Mouse (Mus musculus) heart, embryonic 14.5 days (tissue): ENCODE data around the gene Cct7. TPM values are rescaled to one million over a fixed set of nuclear protein-coding genes. Genes with fewer than 3 reads are reported as not detected.

Experiments
- ATAC-seq: fragments of 200-750 bp; cut with Nextera tagmentation; 2 replicates; pipeline ENCODE4 v1.8.0; 2017; ENCODE audit warnings: low read depth, moderate TSS enrichment; ENCODE audit not compliant: insufficient number of reproducible peaks, insufficient read depth, low FRiP score
- H3K27ac ChIP-seq, 2 experiments: fragments of 200-500 bp in 1 of 2; fragments of 300-500 bp in 1 of 2; sonication (generic) in 1 of 2; replicated peaks in 1 of 2; 2 replicates each; pipeline ENCODE4 v1.5.1; 2012 to 2014; ENCODE audit warnings: low read depth in 2 of 2, low read length in 2 of 2, control low read depth in 1 of 2, mild to moderate bottlenecking in 1 of 2, mixed read lengths in 1 of 2; ENCODE audit not compliant: control insufficient read depth in 1 of 2, insufficient read depth in 1 of 2
- H3K27me3 ChIP-seq: fragments of 300-500 bp; sonication (generic); 2 replicates; pipeline ENCODE4 v1.6.1; 2014; ENCODE audit warnings: mild to moderate bottlenecking, low read length, control low read depth; ENCODE audit not compliant: control insufficient read depth, insufficient read depth
- H3K36me3 ChIP-seq: fragments of 300-500 bp; sonication (generic); 2 replicates; pipeline ENCODE4 v1.6.1; 2014; ENCODE audit warnings: mild to moderate bottlenecking, control low read depth, low read length, mixed read lengths; ENCODE audit not compliant: control insufficient read depth, insufficient read depth
- H3K4me1 ChIP-seq, 2 experiments: fragments of 200-500 bp in 1 of 2; fragments of 300-500 bp in 1 of 2; sonication (generic) in 1 of 2; 2 replicates each; pipeline ENCODE4 v1.6.1; 2012 to 2014; ENCODE audit warnings: low read length in 2 of 2, control low read depth in 1 of 2, mixed read lengths in 1 of 2; ENCODE audit not compliant: control insufficient read depth in 2 of 2, insufficient read depth in 2 of 2
- H3K4me2 ChIP-seq: fragments of 300-500 bp; sonication (generic); 2 replicates; pipeline ENCODE4 v1.6.1; 2014; ENCODE audit warnings: mild to moderate bottlenecking, low read length
- H3K4me3 ChIP-seq, 2 experiments: fragments of 200-500 bp in 1 of 2; fragments of 300-500 bp in 1 of 2; sonication (generic) in 1 of 2; 2 replicates each; pipeline ENCODE4 v1.5.1; 2012 to 2014; ENCODE audit warnings: low read length in 2 of 2, mild to moderate bottlenecking in 2 of 2, control low read depth in 1 of 2, low read depth in 1 of 2, moderate library complexity in 1 of 2; ENCODE audit not compliant: control insufficient read depth in 1 of 2, insufficient read depth in 1 of 2
- H3K9ac ChIP-seq: fragments of 300-500 bp; sonication (generic); 2 replicates; pipeline ENCODE4 v1.6.1; 2014; ENCODE audit warnings: mild to moderate bottlenecking, low read length
- H3K9me3 ChIP-seq: fragments of 300-500 bp; sonication (generic); 2 replicates; pipeline ENCODE4 v1.6.1; 2016; ENCODE audit warnings: low read length, control low read depth; ENCODE audit not compliant: control insufficient read depth
- WGBS: fragments of 180-500 bp; shearing (Covaris S2); extraction: QIAGEN DNeasy Blood & Tissue Kit; methylation state at CpG from one replicate; pipeline ENCODE4 v1.1.7; 2014; 5-methylcytosine and 5-hydroxymethylcytosine counted together
- polyA plus RNA-seq: library from polyadenylated mRNA; unstranded; fragments of >200 nt; fragmentation: Nextera tagmentation; extraction: Ambion mirVana; gene quantifications from 2 replicates; pipeline ENCODE4 v1.2.1, GENCODE M21; 2014

The Cct7 gene
- polyA plus RNA-seq, 1 experiment from 2014 or later, result 372 TPM

DNA sequence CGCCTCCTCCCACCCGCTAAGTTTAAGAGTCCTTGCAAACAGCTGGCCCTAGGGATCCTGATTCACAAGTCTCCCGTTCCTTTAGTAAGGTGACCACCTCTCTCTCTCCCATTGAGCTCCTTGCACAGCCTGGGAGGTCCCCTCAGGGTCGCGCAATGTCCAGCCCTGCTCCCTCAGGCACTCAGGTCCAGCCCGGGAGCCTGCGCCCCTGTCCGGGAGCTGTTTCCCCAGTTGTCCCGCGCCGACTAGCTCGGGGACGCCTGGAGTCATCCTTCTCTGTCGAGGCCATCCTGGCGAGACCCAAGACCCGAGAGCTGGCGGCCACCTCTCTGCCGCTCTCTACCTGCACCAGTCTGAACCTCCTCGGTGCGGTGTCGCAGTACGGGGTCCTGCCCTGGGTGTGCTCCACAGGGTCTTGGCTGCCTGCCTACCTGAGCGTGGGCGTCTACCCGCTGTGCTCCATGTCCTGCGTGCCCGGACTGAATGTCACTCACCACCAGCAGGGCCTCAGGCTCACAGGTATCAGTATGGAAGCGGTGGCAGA is 27.4 kb upstream of the Cct7 start, which contains the start of gene Noto:
Gene Noto (plus strand): TSS at position 51 of the 544 bp plus-strand sequence.
- ATAC-seq, result no peak
- H3K9ac ChIP-seq, result peak within 1 kb of the TSS; percentile 17; the same call in 1 of the 2 replicates
- no peaks in the 10 kb centered on the region for H3K4me1 ChIP-seq
- peak within 1 kb of the TSS; percentile 47 for H3K4me2 ChIP-seq
- H3K27ac ChIP-seq, result no peak within 1 kb of the TSS
- WGBS, result 11% methylated on average over 28 of the region's 28 CpGs
- H3K4me3 ChIP-seq, result no peak within 1 kb of the TSS; a peak in 1 of 4 replicates
- H3K9me3 ChIP-seq, result no peaks in the 10 kb centered on the region
- H3K36me3 ChIP-seq, result no peaks in the 10 kb centered on the region
- H3K27me3 ChIP-seq, result peaks cover 31% of the 10 kb centered on the region

DNA sequence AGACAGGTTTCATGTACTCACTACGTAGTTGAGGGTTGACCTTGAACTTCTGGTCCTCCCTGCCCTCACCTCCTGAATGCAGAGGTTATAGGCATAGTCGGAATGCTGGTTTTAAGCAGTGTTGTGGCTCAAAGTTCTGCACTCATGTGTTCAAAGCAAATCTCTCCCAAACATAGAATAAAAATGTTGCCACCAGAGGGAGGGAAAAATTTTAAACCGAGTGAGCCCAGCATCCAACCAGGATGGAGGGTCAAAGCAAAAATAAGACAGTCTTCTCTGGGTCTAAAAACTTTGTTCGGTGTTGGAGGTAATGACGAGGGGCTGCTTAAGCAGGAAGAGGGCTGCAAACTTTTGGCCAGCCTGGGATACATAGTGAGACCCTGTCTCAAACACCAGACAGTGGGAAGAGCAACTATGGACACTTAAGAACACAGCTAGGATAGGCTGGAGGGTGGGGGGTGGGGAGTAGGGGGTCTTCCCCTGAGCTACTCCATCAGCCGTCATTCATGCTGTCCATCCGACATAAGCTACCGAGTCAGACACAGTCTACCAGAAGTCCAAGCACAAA is 20.0 kb upstream of the Cct7 start:
- Histone ChIP-seq H3K27me3 (peaks cover 8% of the 10 kb centered on the region; the same call in 1 of the 2 replicates), H3K27ac (no peak overlapping the region), H3K4me2 (peak overlapping the region; percentile 91), H3K4me3 (peak overlapping the region; percentile 70 to 94), H3K9ac (peak overlapping the region; percentile 86), H3K9me3 (no peaks in the 10 kb centered on the region), H3K4me1 (peaks cover 5 to 7% of the 10 kb centered on the region in 2 experiments; a peak in 2 of 4 replicates), H3K36me3 (no peaks in the 10 kb centered on the region)
- no peak for ATAC-seq
- 55% methylated on average over 8 of the region's 8 CpGs for WGBS

DNA sequence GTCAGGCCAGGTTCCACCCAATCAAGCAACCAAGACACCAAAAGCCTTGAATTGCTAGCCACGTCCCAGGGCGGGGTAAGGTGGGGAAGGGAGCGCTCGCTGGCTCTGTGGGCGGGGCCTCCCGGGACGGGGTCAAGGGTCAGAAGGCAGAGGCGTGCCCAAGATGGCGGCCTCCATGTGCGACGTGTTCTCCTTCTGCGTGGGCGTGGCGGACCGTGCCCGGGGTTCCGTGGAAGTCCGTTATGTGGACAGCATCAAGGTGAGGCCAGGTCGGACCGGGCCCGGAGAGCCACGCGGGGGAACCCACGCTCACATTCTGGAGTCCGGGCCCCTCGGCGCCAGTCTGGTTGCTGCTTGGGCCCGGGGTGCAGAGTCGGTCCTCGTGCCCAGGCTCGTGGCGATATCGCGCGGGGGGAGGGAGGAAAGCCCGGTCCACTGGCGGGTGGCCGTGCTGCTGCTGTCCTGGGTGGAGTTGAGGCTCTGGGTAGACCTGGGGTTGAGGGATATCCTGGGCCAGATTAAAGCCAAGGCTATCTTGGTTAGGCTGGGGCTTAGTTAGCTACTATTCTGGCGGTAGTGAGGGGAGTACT is 19.4 kb upstream of the Cct7 start, which contains the start of gene Smyd5:
Gene Smyd5 (plus strand): TSS at position 148 of the 590 bp plus-strand sequence.
- ATAC-seq, result peak; percentile 78
- H3K4me1 ChIP-seq, result peaks cover 5 to 7% of the 10 kb centered on the region in 2 experiments; a peak in 2 of 4 replicates
- peaks cover 4% of the 10 kb centered on the region; the same call in 1 of the 2 replicates for H3K27me3 ChIP-seq
- no peaks in the 10 kb centered on the region for H3K36me3 ChIP-seq
- under 1% methylated on average over 39 of the region's 39 CpGs for WGBS
- no peaks in the 10 kb centered on the region for H3K9me3 ChIP-seq
- peak within 1 kb of the TSS; percentile 70 to 94 for H3K4me3 ChIP-seq
- peak within 1 kb of the TSS; percentile 86 for H3K9ac ChIP-seq
- H3K27ac ChIP-seq, result no peak within 1 kb of the TSS
- H3K4me2 ChIP-seq, result peak within 1 kb of the TSS; percentile 91

DNA sequence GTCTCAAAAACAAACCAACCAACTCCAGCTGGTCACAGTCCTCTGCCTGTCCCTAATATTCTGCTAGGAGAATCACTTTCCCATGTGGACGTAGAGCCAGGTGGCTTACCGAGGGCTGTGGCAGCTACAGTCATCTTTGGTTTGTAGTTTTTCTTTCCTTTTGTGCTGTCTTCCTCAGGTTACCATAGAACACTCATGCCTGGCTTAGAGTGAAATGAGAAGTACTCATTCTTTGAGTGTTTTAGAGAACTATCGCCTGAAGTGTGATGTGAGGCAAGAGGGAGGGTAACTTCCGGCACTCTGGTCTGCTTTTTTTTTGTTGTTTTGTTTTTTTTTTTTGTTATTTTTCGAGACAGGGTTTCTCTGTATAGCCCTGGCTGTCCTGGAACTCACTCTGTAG is 17.4 kb upstream of the Cct7 start:
- H3K27ac ChIP-seq, result no peak overlapping the region
- H3K4me2 ChIP-seq, result no peak overlapping the region
- no peak overlapping the region for H3K9ac ChIP-seq
- no peak for ATAC-seq
- H3K4me1 ChIP-seq, result peaks cover 5 to 7% of the 10 kb centered on the region in 2 experiments; a peak in 2 of 4 replicates
- peaks cover 8% of the 10 kb centered on the region for H3K36me3 ChIP-seq
- 88% methylated on average over 5 of the region's 5 CpGs for WGBS
- no peaks in the 10 kb centered on the region for H3K27me3 ChIP-seq
- no peak overlapping the region for H3K4me3 ChIP-seq
- no peaks in the 10 kb centered on the region for H3K9me3 ChIP-seq

DNA sequence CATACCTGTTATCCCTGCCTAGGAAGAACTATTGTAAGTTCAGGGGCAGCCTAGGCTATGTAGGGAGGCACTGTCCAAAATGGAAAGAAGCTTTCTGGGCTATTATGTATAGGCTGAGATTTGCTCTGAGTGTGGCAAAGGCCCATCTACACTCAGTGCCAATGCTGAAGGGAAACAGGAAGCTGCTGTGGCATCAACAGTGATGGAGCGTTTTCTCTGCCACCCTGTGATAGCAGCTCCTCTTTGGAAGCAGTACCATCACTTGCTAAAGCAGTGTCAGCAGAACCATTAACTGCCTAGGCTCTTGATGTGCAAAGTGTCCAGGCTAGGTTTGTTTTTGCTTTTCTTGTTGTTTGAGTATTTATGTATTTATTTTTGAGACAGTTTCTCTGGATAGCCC is 15.1 kb upstream of the Cct7 start:
- Histone ChIP-seq H3K9me3 (no peaks in the 10 kb centered on the region), H3K9ac (no peak overlapping the region), H3K27me3 (no peaks in the 10 kb centered on the region), H3K4me3 (no peak overlapping the region), H3K36me3 (peaks cover 31% of the 10 kb centered on the region), H3K4me1 (peaks cover 5 to 7% of the 10 kb centered on the region in 2 experiments; a peak in 2 of 4 replicates), H3K27ac (no peak overlapping the region), H3K4me2 (no peak overlapping the region)
- 79% methylated on average over 1 of the region's 1 CpGs for WGBS
- ATAC-seq, result no peak

DNA sequence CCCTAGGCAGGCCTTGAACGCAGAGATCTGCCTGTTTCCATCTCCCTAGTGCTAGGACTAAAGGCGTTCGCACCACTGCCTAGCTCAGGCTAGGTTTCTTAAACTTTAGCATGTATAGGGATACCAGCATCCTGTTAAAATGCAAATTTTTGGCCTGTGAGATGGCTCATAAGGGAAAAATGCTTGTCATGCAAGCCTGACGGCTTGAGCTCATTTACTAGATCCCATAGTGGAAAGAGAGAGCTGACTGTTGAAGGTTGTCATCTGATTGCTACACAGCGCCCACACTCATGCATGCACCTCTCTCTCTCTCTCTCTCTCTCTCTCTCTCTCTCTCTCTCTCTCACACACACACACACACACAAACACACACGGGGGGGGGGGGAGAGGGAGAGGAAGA is 14.7 kb upstream of the Cct7 start:
- Histone ChIP-seq H3K4me1 (peaks cover 3 to 7% of the 10 kb centered on the region in 2 experiments; a peak in 2 of 4 replicates), H3K4me3 (no peak overlapping the region), H3K27me3 (no peaks in the 10 kb centered on the region), H3K27ac (no peak overlapping the region), H3K36me3 (peaks cover 36% of the 10 kb centered on the region), H3K9ac (no peak overlapping the region), H3K4me2 (no peak overlapping the region), H3K9me3 (no peaks in the 10 kb centered on the region)
- no peak for ATAC-seq
- 71% methylated on average over 5 of the region's 6 CpGs for WGBS

DNA sequence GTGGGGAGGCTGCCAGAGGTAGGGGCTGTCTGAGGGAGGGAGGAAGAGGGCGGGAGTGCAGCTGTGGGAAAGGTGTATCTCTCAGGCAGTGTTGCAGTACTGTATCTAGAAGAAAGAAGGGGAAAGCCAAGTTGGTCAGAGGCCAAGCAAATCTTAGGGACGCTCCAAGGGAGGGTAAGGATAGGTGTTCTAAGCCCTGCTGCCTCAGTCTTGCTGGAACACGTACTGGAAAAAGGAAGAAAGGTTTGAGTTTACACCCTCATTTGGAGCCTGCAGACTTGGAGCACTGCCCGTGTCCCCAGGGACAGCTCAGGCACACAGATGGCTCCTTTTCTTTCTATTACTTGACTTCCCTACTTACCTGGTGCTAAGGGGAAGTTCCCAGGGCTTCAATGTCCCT is 10.2 kb upstream of the Cct7 start:
- Histone ChIP-seq H3K36me3 (peaks cover 72% of the 10 kb centered on the region), H3K4me1 (peaks cover 0 to 1% of the 10 kb centered on the region in 2 experiments; a peak in 2 of 4 replicates), H3K9ac (no peak overlapping the region), H3K27me3 (no peaks in the 10 kb centered on the region), H3K4me3 (no peak overlapping the region), H3K4me2 (no peak overlapping the region), H3K27ac (no peak overlapping the region), H3K9me3 (no peaks in the 10 kb centered on the region)
- ATAC-seq, result no peak
- WGBS, result 89% methylated on average over 4 of the region's 4 CpGs
